Mouse (Mus musculus): ENCODE data around the gene Cela3b. TPM values are rescaled to one million over a fixed set of nuclear protein-coding genes. Genes with fewer than 3 reads are reported as not detected.

Cela3b gene
- total and polyA plus RNA-seq, 3 experiments, result not detected

GRCm38 (mm10) chr4:137449715-137450114 lies 19.4 kb upstream of the Cela3b start:
- H3K4me1 ChIP-seq (ENCODE audit: insufficient read depth, low read depth, low read length), result 0 out of 2 replicates have a peak, but pooled peaks cover 5% of the 10 kb centered on the region
- no peak for TF ChIP-seq POLR2AphosphoS5 (IDR thresholded peaks at IDR 0.05; ENCODE audit: insufficient replicate concordance, low read depth, low read length)
- TF ChIP-seq GATA2 (IDR thresholded peaks at IDR 0.05; ENCODE audit: borderline replicate concordance, low read depth, low read length), result no peak
- no peak for TF ChIP-seq GATA1 (IDR thresholded peaks at IDR 0.05; ENCODE audit: borderline replicate concordance, low read length)
- TF ChIP-seq TAL1 (conservative IDR thresholded peaks at IDR 0.05; ENCODE audit: low read depth, low read length), result no peak
- TF ChIP-seq CTCF (IDR thresholded peaks at IDR 0.05; ENCODE audit: low read depth, low read length), result no peak

GRCm38 (mm10) chr4:137449132-137449531 lies 18.8 kb upstream of the Cela3b start:
- Histone ChIP-seq H3K4me1 (ENCODE audit: insufficient read depth, low read depth, low read length) (0 out of 2 replicates have a peak, but pooled peaks cover 5% of the 10 kb centered on the region), H3K9me3 (replicated peaks) (no peaks in the 10 kb centered on the region), H3K4me3 (ENCODE audit: low read depth, low read length) (no peak overlapping the region), H3K36me3 (replicated peaks) (no peaks in the 10 kb centered on the region), H3K27me3 (ENCODE audit: insufficient read depth, low read length) (peaks cover 4% of the 10 kb centered on the region; the same call in 1 of the 2 replicates)
- ATAC-seq (ENCODE audit: extremely low read depth, insufficient number of reproducible peaks, low FRiP score, poor library complexity, severe bottlenecking) (no peak), DNase-seq (ENCODE audit: low spot score) (no peak)
- no peak for TF ChIP-seq TAL1 (conservative IDR thresholded peaks at IDR 0.05; ENCODE audit: low read depth, low read length)
- no peak for TF ChIP-seq GATA2 (IDR thresholded peaks at IDR 0.05; ENCODE audit: borderline replicate concordance, low read depth, low read length)
- TF ChIP-seq GATA1 (IDR thresholded peaks at IDR 0.05; ENCODE audit: borderline replicate concordance, low read length), result no peak
- no peak for TF ChIP-seq POLR2AphosphoS5 (IDR thresholded peaks at IDR 0.05; ENCODE audit: insufficient replicate concordance, low read depth, low read length)
- no peak for TF ChIP-seq CTCF (IDR thresholded peaks at IDR 0.05; ENCODE audit: low read depth, low read length)

More at GRCm38 (mm10) chr4:137449715-137450114, 19.4 kb upstream of the Cela3b start:
- Histone ChIP-seq H3K36me3 (replicated peaks) (no peaks in the 10 kb centered on the region), H3K27me3 (ENCODE audit: insufficient read depth, low read length) (peaks cover 6% of the 10 kb centered on the region; the same call in 1 of the 2 replicates), H3K9me3 (replicated peaks) (no peaks in the 10 kb centered on the region), H3K4me3 (ENCODE audit: low read depth, low read length) (no peak overlapping the region)
- DNase-seq (ENCODE audit: low spot score), result no peak
- no peak for ATAC-seq (ENCODE audit: extremely low read depth, insufficient number of reproducible peaks, low FRiP score, poor library complexity, severe bottlenecking)

DNA sequence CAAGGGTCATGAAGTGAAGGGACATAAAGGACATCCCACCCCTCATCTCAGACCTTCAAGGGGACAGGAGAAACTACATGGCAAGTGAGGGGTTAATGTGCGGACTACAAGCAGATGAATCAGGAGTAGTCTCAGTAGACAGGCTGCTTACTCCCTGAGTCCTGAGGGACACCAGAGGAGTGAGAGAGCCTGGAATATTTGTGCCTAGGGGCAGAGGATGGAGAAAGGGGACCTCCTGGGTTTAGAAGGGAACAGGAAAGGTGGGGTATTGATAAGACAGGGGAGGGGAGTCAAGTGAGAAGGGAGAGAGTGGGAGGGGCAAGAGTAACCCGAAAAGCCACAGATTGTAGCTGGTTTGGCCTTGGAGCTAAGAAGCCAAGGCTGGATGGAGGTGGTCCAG lies 18.3 kb upstream of the Cela3b start:
- H3K4me1 ChIP-seq (ENCODE audit: insufficient read depth, low read depth, low read length), result 0 out of 2 replicates have a peak, but pooled peaks cover 5% of the 10 kb centered on the region
- DNase-seq (ENCODE audit: low spot score), result no peak

GRCm38 (mm10) chr4:137448197-137448596 lies 17.9 kb upstream of the Cela3b start:
- Histone ChIP-seq H3K4me1 (ENCODE audit: insufficient read depth, low read depth, low read length) (0 out of 2 replicates have a peak, but pooled peaks cover 5% of the 10 kb centered on the region), H3K27me3 (ENCODE audit: insufficient read depth, low read length) (peaks cover 4% of the 10 kb centered on the region; the same call in 1 of the 2 replicates), H3K36me3 (replicated peaks) (no peaks in the 10 kb centered on the region), H3K4me3 (ENCODE audit: low read depth, low read length) (no peak overlapping the region), H3K9me3 (replicated peaks) (no peaks in the 10 kb centered on the region)
- ATAC-seq (ENCODE audit: extremely low read depth, insufficient number of reproducible peaks, low FRiP score, poor library complexity, severe bottlenecking), result no peak
- TF ChIP-seq GATA1 (IDR thresholded peaks at IDR 0.05; ENCODE audit: borderline replicate concordance, low read length), result no peak
- no peak for TF ChIP-seq TAL1 (conservative IDR thresholded peaks at IDR 0.05; ENCODE audit: low read depth, low read length)
- no peak for TF ChIP-seq CTCF (IDR thresholded peaks at IDR 0.05; ENCODE audit: low read depth, low read length)
- TF ChIP-seq GATA2 (IDR thresholded peaks at IDR 0.05; ENCODE audit: borderline replicate concordance, low read depth, low read length), result no peak
- TF ChIP-seq POLR2AphosphoS5 (IDR thresholded peaks at IDR 0.05; ENCODE audit: insufficient replicate concordance, low read depth, low read length), result no peak
- no peak for DNase-seq (ENCODE audit: low spot score)

More for the DNA sequence above, 18.3 kb upstream of the Cela3b start:
- Histone ChIP-seq H3K9me3 (replicated peaks) (no peaks in the 10 kb centered on the region), H3K36me3 (replicated peaks) (no peaks in the 10 kb centered on the region), H3K4me3 (ENCODE audit: low read depth, low read length) (no peak overlapping the region), H3K27me3 (ENCODE audit: insufficient read depth, low read length) (peaks cover 4% of the 10 kb centered on the region; the same call in 1 of the 2 replicates)
- no peak for ATAC-seq (ENCODE audit: extremely low read depth, insufficient number of reproducible peaks, low FRiP score, poor library complexity, severe bottlenecking)
- TF ChIP-seq GATA2 (IDR thresholded peaks at IDR 0.05; ENCODE audit: borderline replicate concordance, low read depth, low read length) (no peak), TAL1 (conservative IDR thresholded peaks at IDR 0.05; ENCODE audit: low read depth, low read length) (no peak), GATA1 (IDR thresholded peaks at IDR 0.05; ENCODE audit: borderline replicate concordance, low read length) (no peak), POLR2AphosphoS5 (IDR thresholded peaks at IDR 0.05; ENCODE audit: insufficient replicate concordance, low read depth, low read length) (no peak), CTCF (IDR thresholded peaks at IDR 0.05; ENCODE audit: low read depth, low read length) (no peak)

DNA sequence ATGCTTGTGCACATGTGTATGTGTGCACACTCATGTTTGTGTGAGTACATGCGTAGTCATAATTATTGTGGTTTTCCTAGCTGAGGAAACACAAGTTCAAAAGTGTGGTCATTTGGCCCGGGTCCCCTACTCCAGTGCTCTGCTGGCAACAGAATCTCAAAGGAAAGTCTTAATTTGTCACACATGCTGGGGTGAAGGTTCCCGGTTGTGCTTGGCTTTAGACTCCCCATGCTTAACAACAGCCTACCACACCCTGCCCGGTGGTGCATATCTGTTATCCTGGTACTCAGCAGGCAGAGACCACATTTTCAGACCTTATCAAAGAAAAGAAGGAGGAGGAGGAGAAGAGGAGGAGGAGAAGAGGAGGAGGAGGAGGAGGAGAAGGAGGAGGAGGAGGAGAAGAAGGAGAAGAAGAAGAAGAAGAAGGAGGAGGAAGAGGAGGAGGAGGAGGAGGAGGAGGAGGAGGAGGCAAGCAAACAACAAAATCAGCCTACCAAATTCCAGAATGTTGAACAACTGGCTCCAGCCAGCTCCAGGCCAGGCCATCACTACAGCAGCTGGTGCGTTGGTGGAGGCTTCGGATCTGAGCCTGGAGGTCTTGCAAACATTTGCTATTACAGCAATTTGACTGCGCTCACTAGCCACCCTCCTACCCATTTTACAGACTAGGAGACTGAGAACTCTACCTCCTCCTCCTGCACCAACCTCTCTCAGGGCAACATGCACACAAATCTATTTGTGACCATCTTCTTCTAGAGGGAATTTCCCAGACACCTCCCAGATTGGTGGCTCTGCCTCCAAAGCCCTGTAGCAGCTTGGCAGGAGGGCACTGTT lies 17.2 kb upstream of the Cela3b start:
- no peaks in the 10 kb centered on the region for H3K9me3 ChIP-seq (replicated peaks)
- no peak for DNase-seq (ENCODE audit: low spot score)
- H3K27me3 ChIP-seq (ENCODE audit: insufficient read depth, low read length), result peaks cover 4% of the 10 kb centered on the region; the same call in 1 of the 2 replicates
- H3K4me1 ChIP-seq (ENCODE audit: insufficient read depth, low read depth, low read length), result 0 out of 2 replicates have a peak, but pooled peaks cover 5% of the 10 kb centered on the region
- ATAC-seq (ENCODE audit: extremely low read depth, insufficient number of reproducible peaks, low FRiP score, poor library complexity, severe bottlenecking), result no peak
- no peaks in the 10 kb centered on the region for H3K36me3 ChIP-seq (replicated peaks)
- TF ChIP-seq GATA2 (IDR thresholded peaks at IDR 0.05; ENCODE audit: borderline replicate concordance, low read depth, low read length) (no peak), GATA1 (IDR thresholded peaks at IDR 0.05; ENCODE audit: borderline replicate concordance, low read length) (no peak), CTCF (IDR thresholded peaks at IDR 0.05; ENCODE audit: low read depth, low read length) (no peak), POLR2AphosphoS5 (IDR thresholded peaks at IDR 0.05; ENCODE audit: insufficient replicate concordance, low read depth, low read length) (no peak), TAL1 (conservative IDR thresholded peaks at IDR 0.05; ENCODE audit: low read depth, low read length) (no peak)
- no peak overlapping the region for H3K4me3 ChIP-seq (ENCODE audit: low read depth, low read length)

- ATAC-seq (ENCODE audit: extremely low read depth, insufficient number of reproducible peaks, low FRiP score, poor library complexity, severe bottlenecking), result no peak
- Histone ChIP-seq H3K4me3 (ENCODE audit: low read depth, low read length) (no peak overlapping the region), H3K36me3 (replicated peaks) (no peaks in the 10 kb centered on the region), H3K9me3 (replicated peaks) (no peaks in the 10 kb centered on the region), H3K4me1 (ENCODE audit: insufficient read depth, low read depth, low read length) (0 out of 2 replicates have a peak, but pooled peaks cover 5% of the 10 kb centered on the region), H3K27me3 (ENCODE audit: insufficient read depth, low read length) (peaks cover 4% of the 10 kb centered on the region; the same call in 1 of the 2 replicates)
- DNase-seq (ENCODE audit: low spot score), result no peak
- TF ChIP-seq GATA1 (IDR thresholded peaks at IDR 0.05; ENCODE audit: borderline replicate concordance, low read length) (no peak), TAL1 (conservative IDR thresholded peaks at IDR 0.05; ENCODE audit: low read depth, low read length) (no peak), CTCF (IDR thresholded peaks at IDR 0.05; ENCODE audit: low read depth, low read length) (no peak)
Measured at GRCm38 (mm10) chr4:137445881-137446280, 15.5 kb upstream of the Cela3b start.

Measured in G1E (cell line).